Mouse (Mus musculus): ENCODE measurements around the gene Spdye4b. TPM values are rescaled to one million over a fixed set of nuclear protein-coding genes. Genes with fewer than 3 reads are reported as not detected.

The Spdye4b gene
- total RNA-seq (2023; ENCODE audit: inconsistent age), result not detected in 4 replicates

GRCm38 (mm10) chr5:143180255-143181076 lies at the start of gene Spdye4b, which contains the start of gene Rbak:
TSS of gene Spdye4b (plus strand) at chr5:143181017.
TSS of gene Rbak (minus strand) at chr5:143180775.

GRCm38 (mm10) chr5:143147481-143147880 lies 33.3 kb upstream of the Spdye4b start, which contains the start of gene Olfr718-ps1:
TSS of gene Olfr718-ps1 (minus strand) at chr5:143147581.

GRCm38 (mm10) chr5:143226790-143227189 lies 46.0 kb downstream of the Spdye4b start, which contains the start of gene Spdye4a:
TSS of gene Spdye4a (minus strand) at chr5:143226890.

GRCm38 (mm10) chr5:143235028-143235693 lies 54.3 kb downstream of the Spdye4b start, which contains the start of gene Zfp12:
TSS of gene Zfp12 (plus strand) at chr5:143235163.

Other genes starting within 250 kb of the Spdye4b start
- 1.4 to 1.7 TPM (median 1.7 TPM) in 4 replicates for gene Fscn1, start 220.7 kb upstream of the Spdye4b start, total RNA-seq (2023; ENCODE audit: inconsistent age)
- 107 to 128 TPM (median 117 TPM) in 4 replicates for gene Rnf216, start 68.0 kb upstream of the Spdye4b start, total RNA-seq (2023; ENCODE audit: inconsistent age)
- gene Olfr718-ps1, start 33.4 kb upstream of the Spdye4b start, total RNA-seq (2023; ENCODE audit: inconsistent age), result 0.15 to 0.26 TPM (median 0.22 TPM) in 4 replicates
- gene Rbak, start 242 bp upstream of the Spdye4b start, total RNA-seq (2023; ENCODE audit: inconsistent age), result 11.0 to 15.9 TPM (median 12.8 TPM) in 4 replicates
- gene Spdye4a, start 45.9 kb downstream of the Spdye4b start, total RNA-seq (2023; ENCODE audit: inconsistent age), result not detected in 4 replicates
- 22.0 to 31.4 TPM (median 25.4 TPM) in 4 replicates for gene Zfp12, start 54.1 kb downstream of the Spdye4b start, total RNA-seq (2023; ENCODE audit: inconsistent age)
- 4.7 to 7.9 TPM (median 5.9 TPM) in 4 replicates for gene Zfp316, start 89.0 kb downstream of the Spdye4b start, total RNA-seq (2023; ENCODE audit: inconsistent age)
- 0.51 to 0.80 TPM (median 0.59 TPM) in 4 replicates for gene Zfp853, start 112.6 kb downstream of the Spdye4b start, total RNA-seq (2023; ENCODE audit: inconsistent age)
- gene E130309D02Rik, start 134.3 kb downstream of the Spdye4b start, total RNA-seq (2023; ENCODE audit: inconsistent age), result 36.4 to 39.9 TPM (median 37.3 TPM) in 4 replicates
- gene Zdhhc4, start 148.2 kb downstream of the Spdye4b start, total RNA-seq (2023; ENCODE audit: inconsistent age), result 51.9 to 66.5 TPM (median 60.9 TPM) in 4 replicates
- not detected in 4 replicates for gene Grid2ip, start 176.3 kb downstream of the Spdye4b start, total RNA-seq (2023; ENCODE audit: inconsistent age)
- gene Kdelr2, start 222.8 kb downstream of the Spdye4b start, total RNA-seq (2023; ENCODE audit: inconsistent age), result 28.6 to 37.9 TPM (median 33.9 TPM) in 4 replicates

Measured in B cell, adult (primary cell).